Mouse (Mus musculus) kidney, embryonic 16.5 days (tissue): ENCODE results near the gene Nelfa. TPM values are rescaled to one million over a fixed set of nuclear protein-coding genes. Genes with fewer than 3 reads are reported as not detected.
"Not testable (repeated sequence)": the region's sequence is repeated elsewhere in the genome, so short reads cannot be mapped to it uniquely, and the experiment has no call there.

Experiments
- ATAC-seq: fragments of 200-750 bp; cut with Nextera tagmentation; 2 replicates; pipeline ENCODE4 v1.8.0; 2017; ENCODE audit warnings: moderate TSS enrichment; ENCODE audit not compliant: low FRiP score, low TSS enrichment
- H3K27ac ChIP-seq: fragments of 300-500 bp; sonication (generic); 2 replicates; pipeline ENCODE4 v1.5.1; 2014; ENCODE audit warnings: low read length
- H3K27me3 ChIP-seq: fragments of 300-500 bp; sonication (generic); 2 replicates; pipeline ENCODE4 v1.6.1; 2014; ENCODE audit warnings: low read length, control low read depth, mixed read lengths; ENCODE audit not compliant: insufficient read depth
- H3K36me3 ChIP-seq: fragments of 300-500 bp; sonication (generic); 2 replicates; pipeline ENCODE4 v1.6.1; 2014; ENCODE audit warnings: low read length, control low read depth, mixed read lengths; ENCODE audit not compliant: insufficient read depth
- H3K4me1 ChIP-seq: fragments of 300-500 bp; sonication (generic); 2 replicates; pipeline ENCODE4 v1.6.1; 2014; ENCODE audit warnings: low read length, control low read depth, mixed read lengths; ENCODE audit not compliant: insufficient read depth
- H3K4me2 ChIP-seq: fragments of 300-500 bp; sonication (generic); replicated peaks from 2 replicates; pipeline ENCODE4 v1.6.1; 2014; ENCODE audit warnings: low read depth, low read length
- H3K4me3 ChIP-seq: fragments of 300-500 bp; sonication (generic); 2 replicates; pipeline ENCODE4 v1.5.1; 2014; ENCODE audit warnings: mild to moderate bottlenecking, low read length
- H3K9ac ChIP-seq: fragments of 300-500 bp; sonication (generic); replicated peaks from 2 replicates; pipeline ENCODE4 v1.6.1; 2014; ENCODE audit warnings: low read length
- H3K9me3 ChIP-seq: fragments of 300-500 bp; sonication (generic); 2 replicates; pipeline ENCODE4 v1.6.1; 2016; ENCODE audit warnings: low read length, control low read depth
- WGBS: fragments of 180-500 bp; shearing (Covaris S2); extraction: QIAGEN DNeasy Blood & Tissue Kit; methylation state at CpG from one replicate; pipeline ENCODE4 v1.1.7; 2014; 5-methylcytosine and 5-hydroxymethylcytosine counted together
- polyA plus RNA-seq: library from polyadenylated mRNA; unstranded; fragments of >200 nt; fragmentation: Nextera tagmentation; extraction: Ambion mirVana; gene quantifications from 2 replicates; pipeline ENCODE4 v1.2.1, GENCODE M21; 2015

Nelfa gene
- polyA plus RNA-seq, 1 experiment from 2014 or later, result 64.1 TPM

DNA sequence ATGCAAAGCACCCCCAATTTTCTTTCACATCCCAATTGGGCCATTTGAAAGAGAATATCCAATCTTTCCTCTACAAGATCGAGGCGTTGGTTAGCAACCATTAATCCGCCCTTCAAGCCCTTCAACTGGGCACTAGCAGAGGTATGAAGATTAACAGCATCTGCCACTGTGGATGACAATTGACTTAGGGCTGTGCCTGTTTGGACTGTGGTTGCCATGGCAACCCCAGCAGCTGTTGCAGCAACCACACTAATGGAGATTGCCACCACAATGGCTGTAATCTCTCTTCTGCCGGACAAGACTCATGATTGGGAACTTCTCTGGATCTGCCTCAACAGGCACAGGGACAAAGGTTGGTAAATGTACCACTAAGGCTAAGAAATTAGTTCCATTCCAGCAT lies 12.1 kb upstream of the Nelfa start:
- no peaks in the 10 kb centered on the region for H3K4me1 ChIP-seq
- no peak overlapping the region for H3K4me2 ChIP-seq
- ATAC-seq, result no peak
- H3K4me3 ChIP-seq, result no peak overlapping the region
- H3K9me3 ChIP-seq, result peaks cover 32% of the 10 kb centered on the region
- H3K36me3 ChIP-seq, result no peaks in the 10 kb centered on the region
- WGBS, result 89% methylated on average over 4 of the region's 4 CpGs
- H3K27ac ChIP-seq, result no peak overlapping the region
- no peaks in the 10 kb centered on the region for H3K27me3 ChIP-seq
- H3K9ac ChIP-seq, result no peak overlapping the region

DNA sequence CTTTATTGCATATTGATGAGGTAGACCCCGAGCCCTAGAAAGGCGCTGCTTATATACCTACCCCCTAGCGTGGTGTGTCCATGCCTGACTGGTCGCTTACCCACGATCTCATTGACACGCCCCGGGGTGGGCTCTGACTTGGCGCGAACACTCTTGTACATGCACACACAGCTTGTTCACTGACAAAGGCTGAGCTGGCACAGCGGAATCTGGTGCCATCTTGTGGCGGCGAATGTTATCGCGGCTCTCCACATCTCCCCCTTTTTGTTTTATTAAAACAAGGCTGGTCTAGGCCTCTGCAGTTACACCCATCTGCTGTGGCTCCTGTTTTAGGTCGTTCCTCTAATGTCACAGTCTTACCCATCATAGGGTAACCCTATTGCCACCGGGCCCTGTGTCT lies 10.8 kb upstream of the Nelfa start:
- ATAC-seq, H3K27ac ChIP-seq, H3K36me3 ChIP-seq, H3K4me1 ChIP-seq, H3K4me2 ChIP-seq, H3K27me3 ChIP-seq, H3K4me3 ChIP-seq, H3K9ac ChIP-seq: not testable (repeated sequence)
- WGBS, result 87% methylated on average over 16 of the region's 16 CpGs
- H3K9me3 ChIP-seq, result peaks cover 32% of the 10 kb centered on the region

DNA sequence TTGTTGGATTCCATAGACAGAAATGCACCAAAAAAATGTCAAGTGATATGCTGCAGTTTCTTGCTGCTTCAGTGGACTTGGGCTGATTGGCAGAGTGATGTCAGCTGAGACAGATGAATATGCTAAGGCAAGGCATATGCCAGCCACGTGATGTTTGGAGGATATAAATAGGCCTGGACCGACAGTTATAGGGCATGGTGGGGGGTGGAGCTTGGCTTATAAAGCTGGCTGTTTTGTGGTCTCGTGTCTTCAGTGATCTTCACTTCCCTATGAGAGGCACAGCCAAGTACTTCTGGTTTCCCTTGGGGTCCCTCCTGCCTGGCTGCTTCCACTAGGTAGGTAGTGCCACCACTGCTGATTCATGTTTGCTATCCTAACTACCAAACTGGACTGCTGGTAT lies 2.2 kb upstream of the Nelfa start:
- no peaks in the 10 kb centered on the region for H3K27me3 ChIP-seq
- H3K36me3 ChIP-seq, result peaks cover 15% of the 10 kb centered on the region
- no peak overlapping the region for H3K4me2 ChIP-seq
- peaks cover 20% of the 10 kb centered on the region; the same call in 1 of the 2 replicates for H3K9me3 ChIP-seq
- no peak overlapping the region for H3K4me3 ChIP-seq
- H3K9ac ChIP-seq, result no peak overlapping the region
- H3K4me1 ChIP-seq, result peaks cover 19% of the 10 kb centered on the region
- 91% methylated on average over 3 of the region's 3 CpGs for WGBS
- no peak overlapping the region for H3K27ac ChIP-seq
- ATAC-seq, result no peak

DNA sequence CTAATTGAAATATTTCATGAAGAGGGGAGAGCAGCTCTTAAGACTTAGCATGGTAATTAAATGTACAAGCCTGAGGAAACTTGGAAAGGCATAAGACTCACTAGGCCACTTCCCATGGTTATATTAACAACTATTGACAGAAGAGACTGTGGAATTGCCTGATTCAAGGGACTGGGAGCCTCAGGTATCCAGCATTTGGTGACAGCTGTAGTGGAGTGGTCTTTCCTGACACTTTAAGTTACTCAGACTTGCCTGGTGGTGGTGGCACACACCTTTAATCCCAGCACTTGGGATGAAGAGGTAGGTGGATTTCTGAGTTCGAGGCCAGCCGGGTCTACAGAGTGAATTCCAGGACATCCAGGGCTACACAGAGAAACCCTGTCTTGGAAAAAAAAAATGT lies 1.0 kb upstream of the Nelfa start:
- no peak overlapping the region for H3K27ac ChIP-seq
- peaks cover 15% of the 10 kb centered on the region for H3K36me3 ChIP-seq
- no peaks in the 10 kb centered on the region for H3K27me3 ChIP-seq
- H3K4me2 ChIP-seq, result peak overlapping the region; percentile 73
- WGBS, result 100% methylated on average over 2 of the region's 2 CpGs
- no peak overlapping the region for H3K9ac ChIP-seq
- H3K4me3 ChIP-seq, result no peak overlapping the region
- peaks cover 17% of the 10 kb centered on the region; the same call in 1 of the 2 replicates for H3K9me3 ChIP-seq
- peaks cover 19% of the 10 kb centered on the region for H3K4me1 ChIP-seq
- no peak for ATAC-seq

DNA sequence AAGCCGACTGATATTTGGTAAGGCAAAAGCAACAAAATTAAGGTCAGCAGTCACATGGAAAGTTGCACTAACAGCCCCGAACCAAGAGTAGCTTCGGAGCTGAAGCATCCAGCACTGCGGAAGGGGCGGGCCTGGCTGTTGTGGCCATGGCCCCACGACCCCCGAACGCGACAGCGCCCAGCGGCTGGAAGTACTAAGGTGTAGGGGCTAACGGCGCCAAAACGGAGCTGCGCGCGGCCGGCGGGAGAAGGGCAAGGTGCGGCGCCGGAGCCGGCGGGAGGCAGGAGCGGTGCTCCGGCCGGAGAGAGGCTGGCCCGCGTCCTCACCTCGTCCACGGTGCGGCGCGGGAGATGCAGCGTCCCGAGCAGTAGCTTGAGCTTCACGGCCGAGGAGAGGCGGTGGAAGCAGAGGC lies 507 bp downstream of the Nelfa start:
- Histone ChIP-seq H3K4me3 (peak overlapping the region; percentile 89), H3K27ac (peak overlapping the region; percentile 92), H3K4me1 (peaks cover 19% of the 10 kb centered on the region), H3K4me2 (peak overlapping the region; percentile 58), H3K9me3 (peaks cover 10% of the 10 kb centered on the region; the same call in 1 of the 2 replicates), H3K27me3 (no peaks in the 10 kb centered on the region), H3K9ac (peak overlapping the region; percentile 90), H3K36me3 (peaks cover 19% of the 10 kb centered on the region)
- WGBS, result under 1% methylated on average over 39 of the region's 39 CpGs
- ATAC-seq, result peak; percentile 73

DNA sequence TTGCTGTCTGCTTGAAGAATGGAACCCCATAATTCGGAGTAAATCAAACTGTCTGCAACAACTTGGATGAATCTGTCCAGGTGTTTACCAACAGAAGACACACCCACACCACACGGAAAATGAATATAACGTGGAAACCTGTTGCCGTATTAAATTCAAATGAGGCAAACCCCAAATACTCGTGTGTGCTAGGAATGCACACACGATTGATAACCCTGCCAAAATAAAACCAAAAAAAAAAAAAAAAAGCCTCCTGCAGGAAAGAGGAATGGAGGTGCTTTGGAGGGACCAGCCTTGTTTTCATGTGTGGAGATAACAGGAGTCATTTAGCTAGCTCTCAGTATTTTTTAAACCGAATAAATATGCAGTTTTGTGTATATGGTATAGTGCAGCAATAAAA lies 1.3 kb downstream of the Nelfa start:
- ATAC-seq, result no peak
- Histone ChIP-seq H3K9me3 (peaks cover 11% of the 10 kb centered on the region), H3K36me3 (peaks cover 22% of the 10 kb centered on the region), H3K27ac (no peak overlapping the region), H3K4me2 (peak overlapping the region; percentile 58), H3K9ac (peak overlapping the region; percentile 90), H3K4me3 (peak overlapping the region; percentile 89), H3K4me1 (peaks cover 19% of the 10 kb centered on the region), H3K27me3 (no peaks in the 10 kb centered on the region)
- 75% methylated on average over 7 of the region's 7 CpGs for WGBS

DNA sequence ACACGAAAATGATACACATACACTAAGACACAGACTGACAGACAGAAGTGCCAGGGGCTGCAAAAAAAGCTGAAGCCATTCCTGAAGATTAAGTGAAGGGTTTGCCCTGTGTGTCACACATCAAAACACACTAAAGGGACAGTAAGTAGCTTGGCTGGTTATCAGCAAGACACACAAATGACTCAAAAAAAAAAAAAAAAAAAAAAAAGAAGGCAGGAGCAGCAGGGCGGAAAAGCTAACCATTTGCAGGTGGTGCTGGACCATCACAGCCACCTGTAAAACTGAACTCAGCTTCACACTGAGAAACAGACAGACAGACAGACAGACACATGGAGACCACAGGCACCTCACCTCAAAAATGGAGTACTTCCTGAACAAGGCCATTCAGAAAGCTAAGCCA lies 2.1 kb downstream of the Nelfa start:
- peaks cover 14% of the 10 kb centered on the region for H3K9me3 ChIP-seq
- H3K27me3 ChIP-seq, result no peaks in the 10 kb centered on the region
- peaks cover 19% of the 10 kb centered on the region for H3K4me1 ChIP-seq
- no peak overlapping the region for H3K27ac ChIP-seq
- ATAC-seq, result no peak
- H3K9ac ChIP-seq, result no peak overlapping the region
- WGBS, result 91% methylated on average over 2 of the region's 2 CpGs
- H3K4me2 ChIP-seq, result peak overlapping the region; percentile 58; the same call in 1 of the 2 replicates
- H3K4me3 ChIP-seq, result no peak overlapping the region
- H3K36me3 ChIP-seq, result peaks cover 27% of the 10 kb centered on the region

DNA sequence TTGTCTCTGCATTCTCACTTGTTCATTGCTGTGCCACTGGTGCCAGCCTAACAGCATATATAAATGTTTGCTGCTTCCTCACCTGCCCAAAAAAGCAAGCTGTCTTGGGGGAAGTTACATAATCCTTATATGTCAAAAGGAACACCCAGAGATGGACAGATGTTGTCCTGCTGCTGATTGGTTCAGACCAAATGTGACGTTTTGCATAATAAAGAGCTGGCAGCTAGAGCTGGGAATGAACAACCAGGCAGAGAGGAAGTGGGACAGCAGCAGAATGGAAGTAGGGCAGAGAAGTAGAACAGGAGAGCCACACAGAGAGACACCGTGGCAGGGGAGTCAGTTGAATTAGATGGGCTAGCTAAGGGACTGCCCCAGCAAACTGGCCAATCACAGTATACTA lies 3.8 kb downstream of the Nelfa start:
- H3K4me1 ChIP-seq, result peaks cover 19% of the 10 kb centered on the region
- peaks cover 19% of the 10 kb centered on the region for H3K9me3 ChIP-seq
- no peaks in the 10 kb centered on the region for H3K27me3 ChIP-seq
- H3K27ac ChIP-seq, result no peak overlapping the region
- ATAC-seq, result no peak
- H3K36me3 ChIP-seq, result peaks cover 31% of the 10 kb centered on the region
- no peak overlapping the region for H3K4me3 ChIP-seq
- no peak overlapping the region for H3K9ac ChIP-seq
- no peak overlapping the region for H3K4me2 ChIP-seq
- 84% methylated on average over 2 of the region's 2 CpGs for WGBS

DNA sequence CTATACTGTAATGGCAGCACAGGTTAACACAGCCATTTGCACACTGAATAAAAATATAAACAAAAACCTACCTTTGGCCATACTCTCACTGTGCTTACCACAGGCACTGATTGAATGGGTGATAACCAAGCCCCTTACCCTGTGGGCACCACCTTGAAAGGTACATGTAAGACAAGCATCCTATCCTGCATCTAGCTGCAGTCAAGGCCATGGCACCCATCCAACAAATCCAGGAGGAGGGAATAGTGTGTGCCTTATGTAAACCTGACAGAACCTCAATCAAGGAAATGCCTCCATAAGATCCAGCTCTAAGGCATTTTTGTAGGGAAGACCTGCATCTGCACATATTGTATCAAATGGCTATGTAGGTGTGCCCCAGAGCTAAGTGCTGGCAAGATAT lies 10.0 kb downstream of the Nelfa start:
- H3K9me3 ChIP-seq, result peaks cover 22% of the 10 kb centered on the region
- no peaks in the 10 kb centered on the region for H3K4me1 ChIP-seq
- H3K36me3 ChIP-seq, result peaks cover 48% of the 10 kb centered on the region
- H3K9ac ChIP-seq, result no peak overlapping the region
- no peak overlapping the region for H3K27ac ChIP-seq
- H3K27me3 ChIP-seq, result no peaks in the 10 kb centered on the region
- ATAC-seq, result no peak
- no peak overlapping the region for H3K4me2 ChIP-seq
- H3K4me3 ChIP-seq, result no peak overlapping the region

DNA sequence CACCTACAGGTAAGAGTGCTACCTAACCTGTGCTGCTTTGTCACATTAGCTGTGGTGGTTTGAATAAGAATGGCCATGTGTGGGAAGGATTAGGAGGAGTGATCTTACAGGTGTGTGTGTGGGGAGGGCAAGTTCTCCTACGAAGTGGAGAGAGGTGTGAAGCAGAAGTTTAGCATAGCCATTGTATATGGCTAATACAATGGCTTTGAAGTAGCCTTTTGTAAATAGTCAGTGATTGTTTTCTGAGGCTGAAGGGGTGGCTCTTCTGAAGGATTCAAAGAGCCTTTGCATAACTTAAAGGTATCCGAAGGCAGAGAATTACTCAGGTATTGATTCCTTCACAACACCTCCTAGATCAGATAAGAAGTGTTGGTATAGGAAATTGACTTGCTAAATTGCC lies 13.6 kb downstream of the Nelfa start:
- Histone ChIP-seq H3K4me3 (no peak overlapping the region), H3K4me1 (no peaks in the 10 kb centered on the region), H3K4me2 (no peak overlapping the region), H3K36me3 (peaks cover 43% of the 10 kb centered on the region), H3K27me3 (no peaks in the 10 kb centered on the region), H3K27ac (no peak overlapping the region), H3K9ac (no peak overlapping the region), H3K9me3 (peaks cover 5% of the 10 kb centered on the region; the same call in 1 of the 2 replicates)
- WGBS, result 37% methylated on average over 2 of the region's 2 CpGs
- no peak for ATAC-seq
